Mouse (Mus musculus) adrenal gland, adult 2 months (tissue): Measurements from ENCODE around the gene Ifitm10. TPM values are rescaled to one million over a fixed set of nuclear protein-coding genes. Genes with fewer than 3 reads are reported as not detected.
"Not testable (repeated sequence)": the region's sequence is repeated elsewhere in the genome, so short reads cannot be mapped to it uniquely, and the experiment has no call there.

Experiments
- DNase-seq: peaks from one replicate; pipeline ENCODE4 v3.0.0; 2021
- long read RNA-seq: library from polyadenylated mRNA; stranded (forward); transcript quantifications from one replicate; pipeline ENCODE4 v2.0.0, GENCODE M21; 2021
- polyA plus RNA-seq: library from polyadenylated mRNA; depleted of rRNA; stranded (reverse); fragments of >200 nt; gene quantifications from 2 replicates; pipeline ENCODE4 v1.2.3, GENCODE M21; 2012; rRNA removed
- total RNA-seq, 2 experiments: library from RNA; stranded (reverse); gene quantifications; 2 replicates each; pipeline ENCODE4 v1.2.3; 2021

The Ifitm10 gene
- total RNA-seq: 1 to 10 TPM; 3.0 to 5.8 TPM
- 12.0 and 15.2 TPM in 2 replicates for polyA plus RNA-seq
- long read RNA-seq, partial matches to known transcripts: 0 of 4 reads
- long read RNA-seq, other reads (novel, unspliced or antisense): 0 of 4 reads

- DNase-seq: no peak
Observed at GRCm38 (mm10) chr7:142373641-142374412, at the start of gene Ifitm10. TSS of gene Ifitm10 (minus strand) at chr7:142373753.

GRCm38 (mm10) chr7:142421826-142422225, 48.3 kb upstream of the Ifitm10 start:
- no peak for DNase-seq

- no peak for DNase-seq
Observed at GRCm38 (mm10) chr7:142419887-142420286, 46.3 kb upstream of the Ifitm10 start.

GRCm38 (mm10) chr7:142418679-142419078, 45.1 kb upstream of the Ifitm10 start:
- DNase-seq: no peak

- DNase-seq: no peak
Observed at GRCm38 (mm10) chr7:142418027-142418426, 44.5 kb upstream of the Ifitm10 start.

- no peak for DNase-seq
Observed at GRCm38 (mm10) chr7:142416225-142416624, 42.7 kb upstream of the Ifitm10 start.

GRCm38 (mm10) chr7:142415314-142415713, 41.8 kb upstream of the Ifitm10 start:
- DNase-seq: no peak

- no peak for DNase-seq
Observed at GRCm38 (mm10) chr7:142413285-142413684, 39.7 kb upstream of the Ifitm10 start.

- no peak for DNase-seq
Observed at GRCm38 (mm10) chr7:142409603-142410002, 36.0 kb upstream of the Ifitm10 start.

- DNase-seq: no peak
Observed at GRCm38 (mm10) chr7:142408686-142409085, 35.1 kb upstream of the Ifitm10 start.

GRCm38 (mm10) chr7:142407935-142408334, 34.4 kb upstream of the Ifitm10 start:
- no peak for DNase-seq

- not testable (repeated sequence) for DNase-seq
Observed at GRCm38 (mm10) chr7:142405134-142405533, 31.6 kb upstream of the Ifitm10 start.

GRCm38 (mm10) chr7:142403591-142403990, 30.0 kb upstream of the Ifitm10 start:
- no peak for DNase-seq

GRCm38 (mm10) chr7:142400750-142401142, 27.2 kb upstream of the Ifitm10 start:
- no peak for DNase-seq

GRCm38 (mm10) chr7:142400112-142400749, 26.7 kb upstream of the Ifitm10 start:
- no peak for DNase-seq

- no peak for DNase-seq
Observed at GRCm38 (mm10) chr7:142399250-142399649, 25.7 kb upstream of the Ifitm10 start.

- peak; percentile 48 for DNase-seq
Observed at GRCm38 (mm10) chr7:142398052-142398451, 24.5 kb upstream of the Ifitm10 start.

GRCm38 (mm10) chr7:142396611-142397010, 23.1 kb upstream of the Ifitm10 start:
- DNase-seq: no peak

GRCm38 (mm10) chr7:142395472-142395871, 21.9 kb upstream of the Ifitm10 start:
- DNase-seq: no peak

- DNase-seq: no peak
Observed at GRCm38 (mm10) chr7:142394261-142395190, 21.0 kb upstream of the Ifitm10 start.

- peak; percentile 91 for DNase-seq
Observed at GRCm38 (mm10) chr7:142393191-142393590, 19.6 kb upstream of the Ifitm10 start.

- DNase-seq: no peak
Observed at GRCm38 (mm10) chr7:142391609-142392008, 18.1 kb upstream of the Ifitm10 start.
